Mouse (Mus musculus) cerebral cortex, adult 2 months (tissue): Measurements from ENCODE around the gene Tbx15.

Experiments
- WGBS: fragments of 180-500 bp; shearing (Covaris S2); methylation state at CpG from one replicate; pipeline ENCODE4 v1.1.7; 2018; 5-methylcytosine and 5-hydroxymethylcytosine counted together

The Tbx15 gene

DNA sequence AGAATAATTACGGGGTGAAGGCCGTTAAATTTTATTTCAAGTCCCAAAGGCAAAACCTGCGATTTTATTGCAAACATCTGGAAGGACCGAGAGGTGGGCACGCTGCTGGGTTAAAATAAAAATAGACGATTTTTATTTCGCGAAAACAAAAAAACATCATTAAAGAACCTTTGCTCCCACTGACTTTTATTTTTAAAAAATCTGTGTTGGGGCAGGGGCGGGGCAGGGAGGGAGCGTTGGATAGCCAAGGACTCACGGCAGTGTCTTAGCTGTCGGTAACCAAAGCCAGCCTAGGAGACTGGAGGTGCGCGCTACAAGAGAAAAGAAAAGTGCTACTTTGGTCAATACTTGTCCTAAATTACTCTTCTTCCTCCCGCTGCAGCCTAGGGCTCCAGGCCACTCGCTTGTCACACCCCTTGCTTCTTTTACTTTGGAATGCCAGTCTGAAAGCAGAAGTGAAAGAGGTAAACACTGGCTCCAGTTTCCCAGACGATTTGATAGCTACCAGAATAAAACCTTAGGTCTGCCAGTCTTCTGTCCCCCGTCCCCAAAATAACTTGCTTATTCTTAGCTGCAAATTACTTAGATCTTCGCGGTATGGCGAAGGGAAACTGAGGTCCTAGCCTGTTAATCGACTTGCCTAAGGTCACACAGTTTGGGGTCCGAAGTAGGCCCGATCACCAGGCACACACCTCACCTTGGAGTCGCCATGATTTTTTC, 8.8 kb downstream of the Tbx15 start:
- WGBS = 6% methylated on average over 25 of the region's 25 CpGs

DNA sequence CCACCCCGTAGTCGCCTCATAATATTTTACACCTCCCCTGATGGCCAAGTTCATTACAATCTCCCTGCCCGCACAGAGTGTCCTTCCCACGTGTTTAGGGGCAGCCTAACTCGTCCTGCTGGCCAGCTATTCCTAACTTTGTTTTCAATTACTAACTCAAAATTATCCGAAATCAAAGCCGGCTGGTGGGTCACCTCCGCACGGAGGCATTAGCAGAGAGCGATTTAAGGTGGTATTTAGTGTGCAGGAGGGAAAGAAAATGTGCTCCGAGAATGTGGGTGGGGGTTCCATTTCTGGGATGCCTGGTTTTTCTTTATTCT, 9.3 kb downstream of the Tbx15 start:
- WGBS = 6% methylated on average over 11 of the region's 11 CpGs

DNA sequence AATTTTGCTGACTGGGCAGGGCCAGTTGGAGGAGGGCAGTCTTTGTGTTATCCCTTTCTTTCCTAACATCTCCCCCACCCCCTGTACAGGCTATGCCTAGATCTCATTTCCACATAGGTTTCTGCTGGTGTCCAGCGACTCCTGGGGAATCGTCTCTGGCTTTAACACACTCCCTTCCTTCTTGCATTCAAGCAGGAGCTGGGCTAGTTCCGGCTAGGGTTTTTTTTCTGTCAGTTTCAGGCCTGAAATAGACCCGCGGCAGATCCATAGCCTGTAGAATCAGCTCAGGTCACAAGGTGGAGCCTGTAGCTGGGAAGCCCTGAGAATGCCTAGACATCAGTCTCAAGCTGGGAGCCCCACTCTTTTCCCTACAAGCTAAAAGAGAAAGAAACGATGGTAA, 9.7 kb downstream of the Tbx15 start:
- 4% methylated on average over 6 of the region's 6 CpGs for WGBS

DNA sequence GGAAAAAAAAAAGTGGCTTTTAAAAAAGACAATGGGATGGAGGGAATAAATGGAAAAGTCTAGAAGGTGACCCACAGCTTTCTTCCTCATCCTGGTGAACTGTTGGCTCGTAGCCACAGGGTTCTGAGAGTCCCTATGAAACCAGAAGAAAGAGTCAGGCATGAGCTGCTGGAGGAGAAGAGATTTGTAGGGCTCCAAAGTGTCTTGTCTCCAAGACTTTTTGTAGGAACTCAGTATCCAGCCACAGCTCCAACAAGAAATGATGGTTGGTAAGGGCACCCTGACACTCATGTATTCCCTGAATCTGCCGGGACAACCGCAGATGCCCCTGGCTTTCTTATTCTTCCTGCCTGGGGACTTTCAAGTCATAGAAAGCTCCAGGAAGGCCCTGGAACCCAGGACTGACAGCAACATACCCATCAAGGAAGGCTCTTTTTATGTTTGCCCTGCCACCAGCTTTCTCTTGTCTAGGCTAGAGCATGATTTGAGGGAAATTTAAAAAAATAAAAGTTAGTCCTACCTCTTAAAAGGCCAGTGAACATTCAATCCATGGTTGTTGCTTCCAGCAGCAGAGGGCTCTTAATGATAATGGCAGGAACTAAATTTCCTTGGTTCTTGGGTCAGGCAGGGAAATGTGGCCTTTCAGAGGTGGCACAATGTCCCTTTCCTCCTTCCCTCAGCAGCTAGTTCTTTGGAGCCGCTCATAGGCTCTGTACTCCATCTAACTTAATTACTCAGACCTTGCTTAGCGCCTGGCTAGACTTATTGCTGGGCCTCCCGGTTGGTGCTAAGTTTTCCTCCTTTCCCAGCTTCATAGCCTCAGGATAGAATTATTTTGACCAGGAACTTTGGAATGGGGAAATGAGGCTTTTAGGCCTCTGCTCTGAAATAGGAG, 11.3 kb downstream of the Tbx15 start:
- WGBS = 38% methylated on average over 6 of the region's 6 CpGs

DNA sequence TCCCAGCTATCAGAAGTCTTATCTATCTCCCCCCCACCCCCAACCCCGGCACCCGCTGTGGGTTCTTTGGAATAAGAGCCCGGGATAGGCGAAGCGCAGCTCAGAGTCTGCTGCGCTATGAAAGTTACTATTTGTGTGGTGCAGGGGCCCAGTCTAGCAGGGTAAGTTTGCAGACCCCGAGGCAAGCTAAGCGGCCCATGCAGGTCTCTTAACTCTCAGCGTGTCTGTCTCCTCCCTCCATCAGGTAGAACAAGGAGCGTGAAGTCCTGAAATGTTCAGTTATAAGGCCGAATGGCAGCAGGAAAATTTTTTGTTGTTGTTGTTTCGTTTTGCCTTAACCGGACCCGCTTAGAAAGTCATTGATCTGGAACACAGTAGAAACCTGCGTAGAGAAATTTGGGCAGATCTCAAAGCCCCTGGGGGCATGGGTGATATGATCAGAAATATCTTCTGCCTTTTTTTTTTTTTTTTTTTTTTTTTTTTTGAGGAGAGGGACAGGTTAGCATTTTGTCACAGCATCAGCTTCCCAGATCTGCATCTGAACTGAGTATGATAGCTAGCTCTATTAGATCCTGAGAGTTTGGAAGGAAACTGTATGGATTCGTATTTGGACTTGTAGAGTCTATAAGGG, 12.4 kb downstream of the Tbx15 start:
- WGBS = 9% methylated on average over 16 of the region's 16 CpGs

DNA sequence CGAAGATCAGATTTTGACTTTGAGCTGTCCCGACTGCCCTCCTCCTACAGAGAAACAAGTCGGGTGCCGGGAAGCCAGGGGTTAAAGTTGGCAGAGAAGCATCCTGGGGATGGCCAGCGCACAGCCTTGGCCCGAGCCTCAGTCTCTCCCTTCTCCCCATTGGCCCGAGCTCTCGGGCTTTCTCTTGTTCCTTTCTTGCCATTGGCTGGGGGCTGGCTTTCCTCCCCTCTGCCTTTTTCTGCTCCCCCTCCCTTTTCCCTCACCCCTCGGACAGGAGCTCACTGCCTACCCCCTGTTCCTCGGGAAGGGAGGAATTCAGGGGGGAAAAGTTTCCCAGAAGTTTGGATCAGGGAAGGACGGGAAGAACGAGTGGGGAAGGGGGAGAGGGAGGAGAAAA, 12.9 kb downstream of the Tbx15 start:
- WGBS = 5% methylated on average over 12 of the region's 12 CpGs

DNA sequence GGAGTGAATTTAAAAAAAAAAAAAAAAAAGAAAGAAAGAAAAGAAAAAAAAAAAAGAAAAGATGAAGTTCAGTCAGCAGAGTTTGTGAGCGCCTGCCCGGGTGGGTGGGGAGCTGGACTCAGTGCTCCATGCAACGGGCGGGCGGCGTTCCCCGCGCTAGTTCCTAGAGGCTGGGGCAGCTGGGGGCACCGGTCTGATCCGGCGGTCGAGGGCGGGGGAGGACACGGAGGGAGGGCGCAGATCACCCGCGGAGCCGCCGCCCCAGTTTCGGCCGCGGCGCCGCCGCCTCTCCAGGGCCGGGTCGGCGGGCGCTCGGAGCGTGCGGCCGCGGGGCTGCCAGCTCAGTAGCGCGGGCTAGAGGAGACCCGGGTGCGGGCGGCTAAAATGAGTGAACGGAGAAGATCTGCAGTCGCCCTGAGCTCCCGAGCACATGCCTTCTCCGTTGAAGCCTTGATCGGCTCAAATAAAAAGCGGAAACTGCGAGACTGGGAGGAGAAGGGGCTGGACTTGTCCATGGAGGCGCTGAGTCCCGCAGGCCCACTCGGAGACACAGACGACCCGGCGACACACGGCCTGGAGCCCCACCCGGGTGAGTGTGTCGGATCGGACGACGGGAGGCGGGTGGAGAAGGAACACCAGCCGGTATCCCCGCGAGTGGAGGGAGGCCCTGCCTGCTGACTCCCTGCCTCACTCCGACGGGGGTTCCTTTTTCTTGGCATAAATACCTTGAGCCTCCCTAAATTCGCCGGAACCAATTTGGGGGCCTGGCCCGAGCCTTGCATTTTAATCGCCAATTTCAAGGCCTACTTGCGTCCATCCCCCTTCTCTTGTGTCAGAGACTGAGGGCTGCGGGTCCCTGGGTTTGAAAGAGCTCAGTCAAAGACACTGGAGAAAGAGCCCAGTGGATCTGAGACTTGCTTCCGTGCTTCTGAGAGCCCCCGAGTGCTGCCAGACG, 13.6 kb downstream of the Tbx15 start:
- 2% methylated on average over 72 of the region's 73 CpGs for WGBS

DNA sequence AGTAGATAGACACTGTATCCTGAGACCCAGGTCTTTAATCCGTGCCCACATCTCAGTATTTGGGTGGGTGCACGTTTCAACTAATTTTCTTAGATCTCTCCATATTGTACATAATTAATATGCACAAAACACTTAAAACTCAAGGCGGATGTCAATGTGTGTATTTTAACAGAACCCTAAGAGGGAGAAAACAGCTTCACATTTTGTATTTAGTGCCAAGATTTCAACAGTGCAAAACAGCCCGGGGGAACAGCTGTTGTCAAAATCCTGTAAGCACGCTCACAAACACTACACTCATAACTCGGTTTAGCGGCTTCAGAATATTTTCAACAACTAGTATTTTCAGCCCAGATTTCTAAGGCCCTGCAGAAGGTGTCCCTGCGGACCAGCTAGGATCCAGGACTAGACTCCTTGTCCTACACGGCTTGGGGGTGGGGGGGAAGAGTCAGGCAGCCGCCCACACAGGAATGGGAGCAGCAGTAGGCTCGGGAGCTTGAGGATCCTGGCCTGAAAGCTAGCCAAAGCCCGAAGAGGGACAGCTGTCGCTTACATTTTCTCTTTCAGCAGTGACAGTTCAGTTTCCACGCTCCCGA, 14.5 kb downstream of the Tbx15 start:
- WGBS = 6% methylated on average over 15 of the region's 15 CpGs

DNA sequence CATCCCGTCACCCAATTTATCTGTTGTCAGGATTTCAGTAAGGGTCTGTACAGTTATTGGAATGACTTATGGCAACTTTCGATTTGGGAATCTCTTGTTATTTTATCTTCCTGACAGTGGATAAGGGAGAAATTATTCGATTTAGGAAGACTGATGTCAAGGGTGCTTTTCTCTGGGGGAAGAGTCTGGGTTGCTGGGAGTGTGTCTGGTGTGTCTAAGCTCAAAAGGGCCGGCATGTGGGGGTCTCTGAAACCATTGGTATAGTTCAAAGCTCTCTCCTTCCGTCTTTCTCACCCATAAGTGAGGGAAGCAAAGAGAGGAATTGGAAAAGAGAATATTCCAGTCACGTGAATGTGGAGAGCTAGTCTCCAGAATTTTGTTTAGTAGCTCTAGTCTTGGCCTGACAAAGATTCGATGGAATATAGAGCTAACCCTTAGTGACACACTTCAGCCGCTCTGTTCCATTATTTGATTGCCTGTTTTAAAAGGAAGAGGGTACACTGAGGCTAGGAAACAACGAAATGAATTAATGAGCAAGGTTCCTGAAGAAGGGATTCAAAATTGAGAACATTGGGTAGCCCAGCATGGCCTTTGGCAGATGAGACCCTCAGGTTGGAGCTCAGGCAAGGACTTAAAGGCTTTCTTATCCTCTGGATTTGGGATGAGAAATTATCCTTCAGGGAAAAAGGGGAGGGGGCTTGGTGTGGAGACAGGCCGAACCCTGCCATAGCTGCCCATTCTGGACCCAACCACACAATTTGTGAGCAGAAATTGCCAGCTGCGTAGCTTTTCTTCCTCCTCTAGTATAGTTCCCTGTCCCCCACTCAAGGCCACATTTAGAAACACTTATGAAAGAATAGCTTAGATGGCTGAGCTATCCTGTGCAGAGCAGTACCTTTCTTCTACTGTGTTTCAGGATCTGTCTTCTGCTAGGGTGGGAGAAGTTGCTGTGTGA, 15.5 kb downstream of the Tbx15 start:
- 8% methylated on average over 11 of the region's 11 CpGs for whole genome bisulfite sequencing

DNA sequence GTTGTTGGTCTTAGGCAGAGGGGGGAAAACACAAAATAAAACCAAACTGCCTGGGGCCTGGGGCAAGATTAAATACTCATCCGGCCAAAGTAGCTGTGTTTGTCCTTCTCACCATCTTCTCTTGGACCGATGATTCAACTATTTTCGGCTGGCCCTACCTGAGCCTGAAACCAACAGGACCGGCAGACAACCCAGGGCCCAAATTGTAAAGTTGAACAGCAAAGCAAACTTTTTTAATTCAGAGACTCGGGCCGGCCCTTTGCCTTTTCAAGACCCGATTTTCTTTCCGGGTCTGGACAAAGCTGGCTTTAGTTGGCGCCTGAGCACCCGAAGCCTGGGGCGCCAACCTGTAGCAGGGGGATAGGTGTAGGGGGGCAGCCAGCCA, 16.2 kb downstream of the Tbx15 start:
- 10% methylated on average over 11 of the region's 11 CpGs for WGBS

DNA sequence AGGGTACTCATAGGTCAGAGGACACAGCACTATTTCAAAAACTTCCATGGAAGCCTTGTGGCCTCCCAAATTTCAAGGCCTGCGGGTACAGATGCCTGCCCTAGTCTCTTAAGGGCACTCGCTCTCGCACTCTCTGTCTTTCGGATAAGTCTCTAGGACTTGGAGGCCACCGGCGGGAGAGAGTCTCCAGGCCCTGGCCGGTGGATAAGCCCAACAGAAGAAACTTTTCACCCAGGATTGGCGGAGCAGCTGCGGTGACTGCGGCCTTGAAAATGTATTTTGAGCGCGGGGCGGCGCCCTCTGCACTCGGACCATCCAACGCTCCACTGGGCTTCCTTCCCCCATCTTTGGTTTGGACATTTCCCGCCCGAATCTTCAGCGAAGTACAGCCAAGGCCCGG, 16.6 kb downstream of the Tbx15 start:
- 7% methylated on average over 20 of the region's 20 CpGs for WGBS

DNA sequence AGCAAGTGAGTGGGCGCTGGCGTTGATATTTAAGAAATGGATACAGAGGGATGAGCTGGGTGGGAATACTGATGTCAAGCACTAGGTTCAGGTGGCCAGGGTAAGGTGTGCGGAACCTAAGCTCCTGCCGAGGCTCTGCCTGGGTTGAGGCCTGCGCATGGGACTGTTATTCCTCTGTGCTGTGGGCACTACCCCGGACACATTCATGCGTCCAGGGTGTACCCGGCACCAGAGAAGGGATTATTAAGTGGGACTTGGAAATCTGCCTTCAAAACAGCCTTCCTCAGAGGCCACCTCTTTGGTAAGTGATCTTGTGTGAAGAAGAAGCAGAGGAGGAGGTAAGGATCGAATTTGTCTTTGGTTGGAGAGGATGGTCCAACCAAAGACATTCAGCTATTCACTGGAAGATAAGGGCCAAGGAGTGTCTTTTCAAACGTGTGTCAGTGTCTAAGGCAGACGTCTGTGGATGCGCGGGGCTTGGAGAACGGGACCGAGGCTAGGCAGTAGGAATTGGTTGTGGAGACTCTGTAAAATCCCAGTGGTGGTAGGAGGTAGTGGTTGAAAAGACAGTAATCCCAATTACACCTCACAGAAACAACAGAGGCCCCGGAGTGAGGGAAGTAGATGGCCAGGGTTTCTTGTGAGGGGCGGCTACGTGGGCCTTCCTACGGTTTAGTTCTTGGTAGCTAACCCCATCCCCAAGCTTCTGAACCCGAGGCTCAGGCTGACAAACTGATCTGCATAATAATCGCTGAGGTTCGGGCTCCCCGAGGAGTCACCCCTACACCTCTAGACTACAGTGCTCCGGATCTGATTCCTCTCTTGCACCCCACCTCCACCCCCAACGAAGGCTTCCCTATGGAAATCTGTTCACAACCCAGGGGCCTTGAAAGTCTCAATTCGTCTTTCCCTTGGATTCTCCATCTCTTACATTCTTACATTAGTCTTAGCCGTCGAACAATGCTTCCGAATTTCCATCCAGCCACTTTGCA, 17.7 kb downstream of the Tbx15 start:
- 9% methylated on average over 29 of the region's 29 CpGs for WGBS

DNA sequence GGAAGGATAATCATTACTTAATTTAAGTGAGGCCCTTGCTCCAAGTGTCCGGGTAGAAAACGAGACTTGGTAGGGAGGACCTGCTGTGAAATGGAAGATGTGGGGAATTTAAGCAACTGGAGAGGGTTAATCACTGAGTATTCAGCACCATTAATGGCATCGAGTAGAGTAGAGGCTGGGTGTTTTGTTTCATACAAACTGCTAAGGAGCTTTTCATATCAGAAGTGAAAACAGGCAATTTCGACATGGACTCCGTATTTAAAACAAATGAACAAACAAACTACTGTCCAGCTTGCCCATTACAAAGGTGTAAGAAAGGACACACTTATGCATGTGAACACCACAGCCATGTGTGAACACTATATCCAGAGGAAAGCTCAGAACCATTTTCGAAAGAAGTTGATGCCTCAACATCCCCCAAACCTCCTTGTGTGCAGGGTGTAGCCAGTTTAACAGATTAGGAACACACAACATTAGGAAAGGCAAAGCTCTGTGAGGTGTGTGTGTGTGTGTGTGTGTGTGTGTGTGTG, 19.6 kb downstream of the Tbx15 start:
- 9% methylated on average over 6 of the region's 6 CpGs for WGBS

DNA sequence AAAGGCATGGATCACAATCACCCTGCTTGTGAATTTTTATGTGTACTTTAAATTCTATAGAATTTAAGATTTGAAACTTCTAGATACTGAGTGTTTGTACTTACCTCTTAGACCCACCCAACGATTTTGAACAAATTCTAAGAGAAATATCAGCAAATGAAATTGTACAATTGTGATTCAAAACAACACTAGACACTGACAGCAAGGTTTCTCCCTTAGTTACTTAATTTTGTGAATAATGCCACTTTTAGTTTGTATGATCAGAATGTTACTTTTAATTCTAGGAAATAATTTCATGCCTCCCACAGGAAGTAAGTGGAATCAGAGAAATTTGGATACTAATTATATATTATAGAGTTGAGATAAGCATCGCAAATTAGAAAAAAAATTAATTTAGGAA, 20.2 kb downstream of the Tbx15 start:
- WGBS = 26% methylated on average over 2 of the region's 2 CpGs

DNA sequence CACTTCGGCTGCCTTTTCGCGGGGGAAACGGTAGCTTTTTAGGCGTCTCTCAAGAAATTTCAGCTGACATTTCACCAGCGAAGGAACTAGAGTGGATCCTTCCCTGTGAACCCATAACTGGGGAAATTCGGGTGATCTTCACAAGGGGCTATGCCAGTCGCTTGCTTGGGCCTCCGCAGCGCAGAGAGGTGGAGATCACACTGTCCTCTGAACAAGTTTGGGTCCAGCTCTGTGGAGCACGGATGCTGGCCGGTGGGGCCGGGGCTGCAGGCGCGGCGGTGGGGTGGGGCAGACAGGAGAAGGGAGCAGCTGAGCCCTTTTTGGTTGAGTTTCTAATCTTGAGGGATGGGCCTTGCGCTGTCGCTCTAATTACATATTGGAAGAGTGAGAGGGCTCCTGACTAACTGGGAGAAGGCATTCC, 21.2 kb downstream of the Tbx15 start:
- 6% methylated on average over 18 of the region's 18 CpGs for WGBS

DNA sequence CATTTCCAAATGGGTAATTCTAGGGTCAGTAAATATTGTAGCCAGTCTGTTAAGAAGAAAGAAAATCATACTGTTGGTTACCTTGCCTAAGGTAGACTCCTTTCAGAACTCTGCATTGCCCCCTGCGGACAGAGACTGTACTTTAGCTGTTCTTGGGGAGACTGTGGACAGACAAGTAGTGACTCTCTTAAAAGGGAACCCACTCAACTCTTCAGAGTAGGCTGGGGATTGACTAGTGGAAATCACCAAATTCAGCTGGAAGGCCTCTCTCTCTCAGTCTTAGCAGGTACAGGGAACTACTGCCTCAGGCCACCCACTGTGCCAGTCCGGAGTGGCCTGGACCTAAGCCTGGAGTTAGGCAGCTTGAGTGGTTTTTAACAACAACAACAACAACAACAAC, 21.8 kb downstream of the Tbx15 start:
- 11% methylated on average over 2 of the region's 2 CpGs for WGBS

DNA sequence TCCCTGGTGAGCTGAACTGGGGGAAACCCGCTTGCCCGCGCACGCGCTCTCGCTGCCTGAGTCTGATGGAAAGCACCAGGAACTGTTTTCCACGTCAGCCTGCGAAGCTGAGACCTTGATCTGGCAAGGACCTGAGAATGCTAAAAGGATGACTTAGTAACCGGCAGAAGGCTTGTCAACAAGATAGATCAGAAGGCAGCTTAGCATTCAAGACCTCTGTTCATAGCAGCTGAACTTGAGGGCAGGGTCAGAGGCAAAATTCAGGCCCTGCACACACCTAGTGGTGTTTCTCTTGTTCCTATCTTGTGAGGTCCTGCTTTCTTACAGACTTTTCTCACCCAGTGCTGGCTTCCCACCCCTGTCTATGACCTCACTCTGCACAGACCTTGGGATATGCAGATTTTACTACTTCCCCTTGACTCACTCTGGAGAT, 23.3 kb downstream of the Tbx15 start:
- 32% methylated on average over 9 of the region's 9 CpGs for WGBS

DNA sequence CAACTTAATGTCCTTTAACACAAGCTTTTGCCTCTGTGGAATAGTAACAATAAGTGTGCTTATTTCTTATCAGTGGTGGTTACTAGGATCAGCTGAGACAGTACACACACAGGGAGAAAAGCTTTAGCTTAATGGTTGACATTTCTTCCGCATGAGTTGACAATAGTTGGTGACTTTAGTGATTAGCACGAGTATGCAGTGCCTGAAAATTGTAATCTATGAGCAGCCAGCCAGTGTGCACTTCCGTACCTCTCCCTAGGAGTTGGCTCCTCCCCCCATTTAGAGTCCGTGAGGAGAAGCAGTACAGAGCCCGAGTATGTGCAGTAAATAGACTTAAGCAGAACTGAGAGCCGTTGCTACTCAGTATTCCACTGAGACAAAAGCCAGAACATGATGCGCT, 24.5 kb downstream of the Tbx15 start:
- WGBS = 20% methylated on average over 7 of the region's 7 CpGs
